Mouse (Mus musculus) CD4-positive, CD25-positive, alpha-beta regulatory T cell (primary cell): ENCODE measurements around the gene Olfr654. TPM values are rescaled to one million over a fixed set of nuclear protein-coding genes. Genes with fewer than 3 reads are reported as not detected.

Source experiments
- polyA plus RNA-seq: library from polyadenylated mRNA; unstranded; fragments of 100-300 nt; shearing (Covaris generic); gene quantifications from one replicate; pipeline ENCODE4 v1.2.1, GENCODE M21; 2017

The Olfr654 gene
- polyA plus RNA-seq, result not detected

DNA sequence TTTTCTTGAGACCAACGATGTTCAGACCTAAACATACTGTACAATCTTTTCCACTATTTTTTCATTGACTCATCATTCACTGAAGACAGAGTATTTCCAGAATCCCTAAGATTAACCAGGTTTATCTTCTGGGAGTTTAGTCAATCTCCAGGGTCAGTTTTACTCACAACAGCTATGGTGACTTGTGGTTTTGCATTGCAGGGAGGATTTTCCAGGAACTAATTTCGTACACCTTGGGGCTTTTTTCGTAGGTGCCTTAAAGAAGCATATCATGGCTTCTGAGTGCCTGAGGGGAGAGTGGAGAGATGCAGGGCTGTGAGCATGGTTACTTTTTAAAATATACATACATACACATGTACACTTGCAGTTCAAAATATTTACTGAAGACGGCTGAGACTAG, at the start of gene Olfr654:
Gene Olfr654 (plus strand): TSS at position 301 of the 400 bp plus-strand sequence.

DNA sequence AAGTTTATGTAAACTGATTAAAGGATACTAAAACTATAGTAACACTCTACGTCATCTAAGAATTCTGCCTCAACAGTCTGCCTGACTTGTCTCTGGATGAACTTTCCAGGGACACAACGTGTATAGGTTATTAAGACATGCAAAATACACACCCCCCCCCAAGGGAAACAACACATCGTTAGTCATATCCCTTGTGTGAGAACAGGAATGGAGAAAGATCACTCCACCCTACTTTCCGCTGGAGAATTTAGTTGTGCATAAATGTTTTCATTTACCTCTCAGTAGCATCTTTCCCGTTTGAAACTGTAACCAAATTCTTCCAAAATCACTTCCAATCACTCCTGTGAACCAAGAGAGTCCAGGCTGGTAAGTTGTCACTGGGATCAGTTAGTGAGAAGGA, 37.0 kb upstream of the Olfr654 start, which contains the start of gene Olfr651:
Gene Olfr651 (plus strand): TSS at position 301 of the 400 bp plus-strand sequence.

DNA sequence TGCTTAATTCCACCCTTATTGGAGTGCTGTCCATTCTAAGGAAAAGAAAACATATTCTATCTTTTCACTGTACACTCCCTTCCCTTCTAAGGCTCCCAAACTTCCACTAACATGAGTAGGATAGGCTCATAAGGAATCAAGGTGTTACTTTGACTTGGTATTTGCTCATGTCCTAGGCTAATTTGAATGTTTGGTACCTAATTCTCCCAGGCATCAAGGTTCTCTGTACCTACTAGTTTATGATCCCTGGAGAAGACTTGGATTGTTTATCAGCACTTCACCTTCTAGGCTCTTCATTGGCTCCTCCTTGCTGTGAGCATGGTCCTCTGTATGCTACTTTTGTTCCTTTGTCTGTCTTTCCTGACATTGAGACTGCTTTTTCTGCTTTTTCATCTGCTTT, 26.2 kb upstream of the Olfr654 start, which contains the start of gene Olfr652:
Gene Olfr652 (plus strand): TSS at position 301 of the 400 bp plus-strand sequence.

DNA sequence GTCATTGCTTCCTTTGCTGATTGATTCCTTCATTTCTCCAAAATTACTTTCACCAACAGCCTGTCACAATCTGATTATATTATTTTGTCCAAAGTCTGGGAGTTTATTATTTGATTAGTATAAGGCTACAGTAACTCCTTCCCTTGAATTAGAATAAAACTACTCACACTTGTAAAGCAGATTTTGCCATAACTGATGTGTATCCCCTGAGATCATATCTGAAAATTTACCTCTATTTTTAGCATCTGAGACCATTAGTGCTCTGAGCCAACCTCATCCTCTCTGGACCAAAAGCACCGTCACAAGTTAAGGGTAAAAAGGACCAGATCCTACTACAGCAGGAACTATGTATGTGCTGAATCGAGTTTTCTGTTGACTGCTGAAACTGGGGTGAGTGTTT, 9.8 kb upstream of the Olfr654 start, which contains the start of gene Olfr653:
Gene Olfr653 (plus strand): TSS at position 301 of the 400 bp plus-strand sequence.

DNA sequence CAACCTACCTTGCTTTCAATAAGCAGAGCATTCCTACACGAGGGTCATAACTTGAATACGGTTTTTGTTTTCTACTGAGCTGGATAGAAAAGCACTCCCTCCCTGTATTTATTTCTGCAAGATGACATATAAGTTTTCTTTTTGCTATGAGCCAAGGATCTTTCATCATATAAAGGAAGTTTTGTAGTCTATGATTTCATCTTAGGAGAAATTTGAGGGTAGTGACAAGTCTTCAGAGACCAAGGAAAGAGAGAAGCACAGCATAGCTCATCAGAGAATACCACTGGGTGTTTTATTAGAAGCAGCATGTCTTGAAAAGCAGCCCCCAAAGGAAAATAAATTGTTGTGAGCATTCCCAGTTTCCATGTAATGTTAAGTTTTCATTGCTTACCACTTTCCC, 14.9 kb downstream of the Olfr654 start, which contains the start of gene Olfr655:
Gene Olfr655 (minus strand): TSS at position 101 of the 400 bp plus-strand sequence.

DNA sequence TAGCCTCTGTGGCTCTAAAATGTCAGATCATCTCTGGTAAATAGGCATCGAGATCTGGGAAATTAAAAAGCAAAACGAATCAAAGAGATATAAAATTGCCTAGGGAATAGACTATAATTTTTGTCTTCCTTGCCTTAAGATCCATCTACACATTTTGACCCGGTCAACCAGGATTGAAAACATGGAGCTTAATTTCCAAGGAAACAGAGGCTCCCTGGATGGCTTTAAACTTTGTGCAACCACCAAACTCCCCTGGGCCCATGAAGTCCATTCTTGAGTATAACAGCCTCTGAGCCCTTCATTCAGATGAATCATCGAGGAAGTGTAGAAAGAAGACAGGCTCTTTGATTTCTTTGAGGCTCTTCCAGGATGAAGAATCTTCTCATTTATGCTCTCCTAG, 26.8 kb downstream of the Olfr654 start, which contains the start of gene Olfr656:
Gene Olfr656 (plus strand): TSS at position 301 of the 400 bp plus-strand sequence.

DNA sequence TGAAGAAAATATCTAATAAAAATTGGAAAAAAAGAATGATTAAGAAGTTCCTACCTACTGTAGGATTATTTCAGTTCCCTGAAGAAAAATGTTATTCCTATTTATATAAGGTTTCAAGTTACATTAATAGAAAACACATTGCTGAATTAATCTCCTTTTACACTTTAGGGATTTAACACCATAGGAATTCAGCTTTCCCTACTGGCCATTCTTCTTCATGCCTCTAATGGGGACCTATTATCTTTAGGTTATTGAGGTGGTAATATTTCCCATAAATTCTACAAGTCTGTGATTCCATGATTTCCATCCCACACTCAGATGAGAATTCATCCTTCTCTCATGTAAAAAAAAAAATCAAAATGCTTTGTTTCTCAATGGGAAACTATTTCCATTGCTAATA, 37.7 kb downstream of the Olfr654 start, which contains the start of gene Olfr657:
Gene Olfr657 (plus strand): TSS at position 301 of the 400 bp plus-strand sequence.

Other genes with a start within 250 kb of the Olfr654 start
- gene Trim12c, start 233.7 kb upstream of the Olfr654 start, polyA plus RNA-seq, result 26.2 TPM
- gene Trim30b, start 217.1 kb upstream of the Olfr654 start, polyA plus RNA-seq, result 1.3 TPM
- gene Trim30c, start 186.2 kb upstream of the Olfr654 start, polyA plus RNA-seq, result 0.72 TPM
- gene Trim30a, start 121.8 kb upstream of the Olfr654 start, polyA plus RNA-seq, result 62.1 TPM
- 17.5 TPM for gene Trim30d, start 79.2 kb upstream of the Olfr654 start, polyA plus RNA-seq
- gene Olfr651, start 36.9 kb upstream of the Olfr654 start, polyA plus RNA-seq, result not detected
- 0.12 TPM for gene Olfr652, start 26.1 kb upstream of the Olfr654 start, polyA plus RNA-seq
- gene Olfr653, start 9.7 kb upstream of the Olfr654 start, polyA plus RNA-seq, result not detected
- not detected for gene Olfr655, start 14.8 kb downstream of the Olfr654 start, polyA plus RNA-seq
- gene Olfr656, start 26.9 kb downstream of the Olfr654 start, polyA plus RNA-seq, result not detected
- gene Olfr657, start 37.8 kb downstream of the Olfr654 start, polyA plus RNA-seq, result not detected
- not detected for gene Olfr658, start 60.3 kb downstream of the Olfr654 start, polyA plus RNA-seq
- gene Olfr659, start 79.7 kb downstream of the Olfr654 start, polyA plus RNA-seq, result 0.04 TPM
- not detected for gene Olfr661, start 99.5 kb downstream of the Olfr654 start, polyA plus RNA-seq
- not detected for gene Usp17le, start 190.4 kb downstream of the Olfr654 start, polyA plus RNA-seq